Mouse (Mus musculus) spleen, adult 2 months (tissue): ENCODE measurements around the gene Rffl. TPM values are rescaled to one million over a fixed set of nuclear protein-coding genes. Genes with fewer than 3 reads are reported as not detected.

Experiments used
- DNase-seq, 2 experiments: peaks; one replicate each; pipeline versions ENCODE4 v3.0.0 to v3.0.0-alpha.2; 2012 to 2021; ENCODE audit warnings: low spot score in 2 of 2, low read depth in 1 of 2
- H3K27ac ChIP-seq: fragments of 200-500 bp; 2 replicates; pipeline ENCODE4 v1.5.1; 2012; ENCODE audit warnings: low read length, inconsistent platforms; ENCODE audit not compliant: insufficient read depth
- H3K27me3 ChIP-seq: fragments of 200-500 bp; 2 replicates; pipeline ENCODE4 v1.6.1; 2012; ENCODE audit warnings: mild to moderate bottlenecking, moderate library complexity, low read length, inconsistent platforms; ENCODE audit not compliant: control insufficient read depth, insufficient read depth
- H3K36me3 ChIP-seq: fragments of 200-500 bp; 2 replicates; pipeline ENCODE4 v1.6.1; 2012; ENCODE audit warnings: mild to moderate bottlenecking, low read length, inconsistent platforms; ENCODE audit not compliant: control insufficient read depth, insufficient read depth
- H3K4me1 ChIP-seq: fragments of 200-500 bp; 2 replicates; pipeline ENCODE4 v1.6.1; 2011; ENCODE audit warnings: inconsistent platforms; ENCODE audit not compliant: control insufficient read depth, insufficient read depth, insufficient read length
- H3K4me3 ChIP-seq: fragments of 200-500 bp; 2 replicates; pipeline ENCODE4 v1.5.1; 2011; ENCODE audit warnings: mild to moderate bottlenecking, inconsistent platforms; ENCODE audit not compliant: insufficient read depth, insufficient read length; ENCODE audit errors: extremely low read depth
- CTCF ChIP-seq: fragments of 200-500 bp; IDR thresholded peaks from 2 replicates; pipeline ENCODE4 v1.5.1; 2011; ENCODE audit warnings: mild to moderate bottlenecking, inconsistent platforms; ENCODE audit not compliant: insufficient read depth, insufficient read length, insufficient replicate concordance; ENCODE audit errors: extremely low read depth
- POLR2A ChIP-seq: fragments of 200-500 bp; IDR thresholded peaks from 2 replicates; pipeline ENCODE4 v1.6.1; 2011; ENCODE audit warnings: low read depth, low read length, inconsistent platforms
- WGBS: fragments of 180-500 bp; shearing (Covaris S2); methylation state at CpG from one replicate; pipeline ENCODE4 v1.1.7; 2018; 5-methylcytosine and 5-hydroxymethylcytosine counted together
- polyA plus RNA-seq: library from polyadenylated mRNA; depleted of rRNA; stranded (reverse); fragments of >200 nt; gene quantifications from 2 replicates; pipeline ENCODE4 v1.2.3, GENCODE M21; 2012

Rffl gene
- polyA plus RNA-seq, 1 experiment: 13.3 TPM

DNA sequence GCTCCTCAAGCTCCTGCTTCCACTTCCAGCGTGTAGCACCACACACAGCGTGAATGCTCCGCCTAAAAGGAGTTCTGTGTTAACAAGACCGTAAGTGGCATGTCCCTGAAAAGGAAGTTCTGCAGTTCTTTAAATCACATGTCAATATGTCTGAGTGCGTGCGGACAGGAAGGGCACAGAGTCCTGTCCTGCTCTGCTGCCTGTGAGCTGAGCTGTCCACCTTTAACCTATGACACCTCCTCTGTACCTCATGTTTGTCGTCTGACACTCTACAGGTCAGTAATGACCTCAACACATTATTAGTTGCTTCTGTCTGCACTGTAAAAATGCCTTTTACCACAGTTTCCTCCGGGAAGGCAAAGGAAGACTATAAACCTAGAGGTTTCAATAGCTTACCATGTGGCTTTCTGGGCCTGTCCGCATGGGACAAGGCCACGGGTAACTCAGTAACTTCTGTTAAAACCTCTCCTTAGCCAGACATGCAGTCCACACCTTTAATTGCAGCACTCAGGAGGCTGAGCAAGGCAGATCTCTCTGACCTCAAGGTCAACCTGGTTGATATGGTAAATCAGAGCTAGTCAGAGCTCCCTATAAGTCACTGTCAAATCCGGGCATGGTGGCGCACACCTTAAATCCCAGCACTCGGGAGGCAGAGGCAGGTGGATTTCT lies 50.1 kb downstream of the Rffl start:
- Histone ChIP-seq H3K36me3 (no peaks in the 10 kb centered on the region), H3K4me1 (no peaks in the 10 kb centered on the region), H3K27ac (no peak overlapping the region), H3K27me3 (no peaks in the 10 kb centered on the region), H3K4me3 (no peak overlapping the region)
- TF ChIP-seq POLR2A: no peak
- WGBS: 89% methylated on average over 13 of the region's 13 CpGs
- DNase-seq: no peak

DNA sequence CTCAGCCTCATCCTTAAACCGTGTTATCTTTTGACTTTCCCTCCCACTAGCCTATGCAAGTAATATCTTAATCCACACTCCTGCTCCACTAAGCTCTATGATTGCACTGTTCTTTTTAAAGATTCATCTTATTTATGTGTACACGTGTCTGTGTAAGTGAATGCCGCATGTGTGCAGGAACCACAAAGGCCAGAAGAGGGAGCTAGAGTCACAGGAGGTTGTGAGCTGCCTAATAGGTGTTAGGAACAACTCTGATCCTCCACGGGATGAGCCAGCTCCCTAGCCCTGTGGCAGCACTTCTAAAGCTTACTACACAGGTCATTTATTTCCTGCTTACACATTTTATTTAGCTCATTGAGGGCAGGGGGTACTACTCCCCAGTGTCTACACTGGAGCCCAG lies 51.7 kb downstream of the Rffl start:
- WGBS: 71% methylated on average over 4 of the region's 4 CpGs
- Histone ChIP-seq H3K4me1 (no peaks in the 10 kb centered on the region), H3K27ac (no peak overlapping the region), H3K36me3 (no peaks in the 10 kb centered on the region; the same call in 1 of the 2 replicates), H3K4me3 (no peak overlapping the region), H3K27me3 (no peaks in the 10 kb centered on the region)
- DNase-seq: peak; percentile 8 to 31
- TF ChIP-seq POLR2A (no peak), CTCF (peak; percentile 41; the same call in 1 of the 2 replicates)

DNA sequence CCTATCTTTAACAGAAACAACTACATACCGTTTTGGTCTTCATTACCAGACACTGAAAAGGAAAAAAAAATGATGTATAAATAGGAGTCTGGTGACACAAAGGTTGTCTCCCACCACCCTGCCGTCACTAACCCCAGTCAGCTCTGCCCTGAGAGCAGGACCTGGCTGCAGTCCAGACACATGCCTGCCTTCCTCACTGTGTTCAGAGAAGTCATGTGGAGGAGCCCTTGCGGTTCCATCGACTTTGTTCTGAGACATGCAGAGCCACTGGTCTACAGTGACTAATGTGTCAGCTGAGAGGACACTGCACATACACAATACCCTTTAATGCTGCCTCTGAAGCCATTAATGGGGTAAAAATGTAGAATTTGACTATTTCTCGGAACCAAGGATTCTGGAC lies 62.5 kb downstream of the Rffl start:
- Histone ChIP-seq H3K27me3 (no peaks in the 10 kb centered on the region), H3K27ac (no peak overlapping the region), H3K4me3 (no peak overlapping the region), H3K4me1 (no peaks in the 10 kb centered on the region), H3K36me3 (peaks cover 37% of the 10 kb centered on the region)
- 91% methylated on average over 5 of the region's 5 CpGs for WGBS
- DNase-seq: no peak
- TF ChIP-seq POLR2A (no peak), CTCF (no peak)

DNA sequence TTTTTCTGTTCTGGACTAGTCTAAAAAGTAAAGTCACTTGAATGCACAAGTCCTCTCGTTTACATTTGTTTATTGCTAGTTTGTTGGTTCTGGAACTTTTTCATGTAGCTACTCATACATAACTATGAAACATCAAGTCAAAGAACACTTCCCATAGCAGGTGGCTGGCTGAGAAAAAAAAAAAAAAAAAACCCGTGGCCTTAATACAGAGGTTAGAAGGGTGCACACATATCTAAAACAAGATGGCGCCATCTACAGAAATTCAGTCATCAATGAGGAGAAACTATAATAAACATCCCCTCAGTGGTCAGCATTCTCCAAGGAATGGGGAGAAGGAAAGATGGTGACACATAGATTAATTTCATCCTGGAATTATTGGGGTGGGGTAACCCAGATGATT lies 63.6 kb downstream of the Rffl start:
- H3K4me1 ChIP-seq: no peaks in the 10 kb centered on the region
- TF ChIP-seq POLR2A: no peak
- no peak for TF ChIP-seq CTCF
- H3K27ac ChIP-seq: no peak overlapping the region
- H3K36me3 ChIP-seq: peaks cover 44% of the 10 kb centered on the region
- no peak overlapping the region for H3K4me3 ChIP-seq
- no peak for DNase-seq
- 72% methylated on average over 3 of the region's 3 CpGs for WGBS
- no peaks in the 10 kb centered on the region for H3K27me3 ChIP-seq

DNA sequence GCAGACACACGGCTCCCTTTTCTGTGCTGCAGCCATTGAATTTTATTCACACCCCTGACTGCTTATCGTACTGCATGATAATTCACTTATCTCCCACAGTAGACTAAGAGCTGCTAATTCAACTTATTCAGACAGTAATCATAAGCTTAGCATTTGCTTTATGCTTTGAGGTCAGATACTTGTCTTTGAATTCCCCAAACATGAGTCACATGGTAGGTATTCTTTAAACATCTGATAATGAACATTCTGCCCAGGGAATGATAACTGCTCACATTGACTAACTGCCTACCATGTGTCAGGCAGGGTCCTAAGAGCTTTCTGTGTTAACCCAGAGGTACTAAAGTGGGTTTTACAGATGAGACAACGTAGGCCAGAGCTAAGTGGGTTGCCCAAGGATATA lies 64.4 kb downstream of the Rffl start:
- no peak overlapping the region for H3K27ac ChIP-seq
- DNase-seq: no peak
- H3K36me3 ChIP-seq: peaks cover 38% of the 10 kb centered on the region
- 80% methylated on average over 3 of the region's 3 CpGs for WGBS
- TF ChIP-seq POLR2A: no peak
- TF ChIP-seq CTCF: no peak
- H3K27me3 ChIP-seq: no peaks in the 10 kb centered on the region
- no peak overlapping the region for H3K4me3 ChIP-seq
- no peaks in the 10 kb centered on the region for H3K4me1 ChIP-seq

DNA sequence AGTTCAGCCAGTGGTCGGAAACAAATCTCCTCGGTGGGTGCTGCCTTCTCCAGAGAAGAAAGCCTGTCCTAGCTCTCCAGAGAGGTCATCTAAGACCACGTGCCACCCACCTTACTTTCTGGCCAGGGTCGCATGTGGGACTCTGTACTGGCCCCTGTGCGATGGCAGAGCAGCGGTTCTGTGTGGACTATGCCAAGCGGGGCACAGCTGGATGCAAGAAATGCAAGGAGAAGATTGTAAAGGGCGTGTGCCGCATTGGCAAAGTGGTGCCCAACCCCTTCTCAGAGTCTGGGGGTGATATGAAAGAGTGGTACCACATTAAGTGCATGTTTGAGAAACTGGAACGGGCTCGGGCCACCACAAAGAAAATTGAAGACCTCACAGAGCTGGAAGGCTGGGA lies 87.6 kb downstream of the Rffl start:
- no peaks in the 10 kb centered on the region for H3K27me3 ChIP-seq
- 93% methylated on average over 11 of the region's 11 CpGs for WGBS
- TF ChIP-seq POLR2A (no peak), CTCF (no peak)
- peaks cover 5% of the 10 kb centered on the region; the same call in 1 of the 2 replicates for H3K4me1 ChIP-seq
- H3K4me3 ChIP-seq: no peak overlapping the region
- no peak for DNase-seq
- H3K36me3 ChIP-seq: peaks cover 12% of the 10 kb centered on the region
- H3K27ac ChIP-seq: no peak overlapping the region

DNA sequence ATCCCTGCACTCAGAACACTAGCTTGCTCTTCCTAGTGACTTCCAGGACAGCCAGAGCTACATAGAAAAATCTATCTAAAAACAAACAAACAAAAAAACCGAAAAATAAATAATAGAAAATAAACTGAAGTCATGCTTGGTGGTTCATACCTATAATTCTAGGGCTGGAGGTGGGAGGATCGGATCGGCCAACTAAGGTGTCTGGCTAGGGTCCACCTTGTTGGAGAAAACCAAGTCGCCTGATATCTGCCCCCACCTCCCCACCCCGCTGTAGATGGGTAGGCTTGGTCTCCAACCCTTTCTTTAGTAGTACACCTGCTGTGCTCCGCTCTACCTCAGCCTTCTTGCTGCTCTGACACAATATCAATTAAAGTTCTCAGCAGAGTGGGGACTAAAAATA lies 88.8 kb downstream of the Rffl start:
- Histone ChIP-seq H3K4me3 (no peak overlapping the region), H3K27ac (no peak overlapping the region), H3K4me1 (peaks cover 5% of the 10 kb centered on the region; the same call in 1 of the 2 replicates), H3K36me3 (peaks cover 3% of the 10 kb centered on the region), H3K27me3 (no peaks in the 10 kb centered on the region)
- TF ChIP-seq POLR2A (no peak), CTCF (no peak)
- WGBS: 61% methylated on average over 6 of the region's 6 CpGs
- no peak for DNase-seq
